Mouse (Mus musculus) hindbrain, embryonic 15.5 days (tissue): ENCODE measurements at regions not wholly inside any gene's neighbourhood (a gene's known extent, or its start where the extent isn't known, plus 50 kb on each side); places are given as distances from the start of the nearest gene placed in this dataset.
A peak's percentile ranks its signal among the peaks of the same experiment; 100 is the strongest.

Experiments
- ATAC-seq: fragments of 200-750 bp; cut with Nextera tagmentation; 2 replicates; pipeline ENCODE4 v1.8.0; 2017; ENCODE audit warnings: low read depth, moderate number of reproducible peaks, moderate TSS enrichment; ENCODE audit not compliant: low FRiP score
- H3K27ac ChIP-seq: fragments of 300-500 bp; sonication (generic); replicated peaks from 2 replicates; pipeline ENCODE4 v1.5.1; 2015; ENCODE audit warnings: mild to moderate bottlenecking, inconsistent platforms
- H3K27me3 ChIP-seq: fragments of 300-500 bp; sonication (generic); 2 replicates; pipeline ENCODE4 v1.6.1; 2015; ENCODE audit warnings: control low read depth, inconsistent platforms
- H3K36me3 ChIP-seq: fragments of 300-500 bp; sonication (generic); 2 replicates; pipeline ENCODE4 v1.6.1; 2015; ENCODE audit warnings: control low read depth, inconsistent platforms
- H3K4me1 ChIP-seq: fragments of 300-500 bp; sonication (generic); replicated peaks from 2 replicates; pipeline ENCODE4 v1.6.1; 2015; ENCODE audit warnings: control low read depth, inconsistent platforms
- H3K4me2 ChIP-seq: fragments of 300-500 bp; sonication (generic); 2 replicates; pipeline ENCODE4 v1.6.1; 2015; ENCODE audit warnings: moderate library complexity, mild to moderate bottlenecking, inconsistent platforms
- H3K4me3 ChIP-seq: fragments of 300-500 bp; sonication (generic); 2 replicates; pipeline ENCODE4 v1.5.1; 2015; ENCODE audit warnings: mild to moderate bottlenecking, inconsistent platforms
- H3K9ac ChIP-seq: fragments of 300-500 bp; sonication (generic); 2 replicates; pipeline ENCODE4 v1.6.1; 2015; ENCODE audit warnings: inconsistent platforms
- H3K9me3 ChIP-seq: fragments of 300-500 bp; sonication (generic); 2 replicates; pipeline ENCODE4 v1.6.1; 2016; ENCODE audit warnings: control low read depth, inconsistent platforms
- WGBS: fragments of 180-500 bp; shearing (Covaris S2); methylation state at CpG from one replicate; pipeline ENCODE4 v1.1.7; 2015; 5-methylcytosine and 5-hydroxymethylcytosine counted together

- Histone ChIP-seq H3K27me3 (no peaks in the 10 kb centered on the region), H3K9me3 (no peaks in the 10 kb centered on the region), H3K27ac (no peak overlapping the region), H3K4me1 (0 out of 2 replicates have a peak, but pooled peaks cover 3% of the 10 kb centered on the region), H3K4me3 (no peak overlapping the region), H3K9ac (no peak overlapping the region), H3K36me3 (no peaks in the 10 kb centered on the region), H3K4me2 (no peak overlapping the region)
- 96% methylated on average over 2 of the region's 2 CpGs for WGBS
- no peak for ATAC-seq
Observed at GRCm38 (mm10) chr7:39830831-39831230, 313.3 kb downstream of the Zfp619 start.

DNA sequence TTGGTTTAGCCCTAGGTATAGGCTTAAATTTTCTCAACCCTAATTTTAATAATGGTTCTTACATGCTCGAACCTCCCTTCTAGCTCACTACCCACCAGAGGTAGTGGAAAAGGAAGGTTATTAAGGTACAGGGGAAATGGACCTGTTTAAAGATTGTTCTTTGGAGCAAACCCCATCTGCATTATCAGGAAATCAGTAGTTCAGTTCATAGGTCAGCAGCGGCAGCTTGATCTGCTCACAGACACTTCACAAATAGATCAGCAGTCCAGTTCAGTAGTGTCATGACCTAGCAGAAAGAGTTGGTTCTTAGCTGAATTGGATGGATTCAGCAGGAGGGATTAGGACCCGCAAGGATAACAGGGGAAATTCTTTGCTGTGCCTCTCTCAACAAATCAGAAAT is 324.4 kb downstream of the Zfp619 start:
- H3K9ac ChIP-seq = no peak overlapping the region
- H3K4me3 ChIP-seq = no peak overlapping the region
- ATAC-seq = no peak
- H3K4me1 ChIP-seq = no peaks in the 10 kb centered on the region
- H3K9me3 ChIP-seq = no peaks in the 10 kb centered on the region
- WGBS = 91% methylated on average over 3 of the region's 3 CpGs
- no peaks in the 10 kb centered on the region for H3K36me3 ChIP-seq
- no peak overlapping the region for H3K4me2 ChIP-seq
- no peaks in the 10 kb centered on the region for H3K27me3 ChIP-seq
- no peak overlapping the region for H3K27ac ChIP-seq

GRCm38 (mm10) chr7:39847914-39848782 is 330.6 kb downstream of the Zfp619 start:
- no peaks in the 10 kb centered on the region for H3K9me3 ChIP-seq
- no peak overlapping the region for H3K27ac ChIP-seq
- H3K4me3 ChIP-seq = no peak overlapping the region
- no peaks in the 10 kb centered on the region for H3K27me3 ChIP-seq
- no peak overlapping the region for H3K4me2 ChIP-seq
- no peak overlapping the region for H3K9ac ChIP-seq
- no peaks in the 10 kb centered on the region for H3K4me1 ChIP-seq
- no peaks in the 10 kb centered on the region for H3K36me3 ChIP-seq
- whole genome bisulfite sequencing = 50% methylated on average over 7 of the region's 7 CpGs
- peak; percentile 90 for ATAC-seq

GRCm38 (mm10) chr7:39857301-39857700 is 339.7 kb downstream of the Zfp619 start:
- no peaks in the 10 kb centered on the region for H3K9me3 ChIP-seq
- 100% methylated on average over 2 of the region's 2 CpGs for WGBS
- H3K9ac ChIP-seq = no peak overlapping the region
- no peak overlapping the region for H3K4me3 ChIP-seq
- no peak for ATAC-seq
- H3K36me3 ChIP-seq = no peaks in the 10 kb centered on the region
- H3K4me2 ChIP-seq = no peak overlapping the region
- H3K27ac ChIP-seq = no peak overlapping the region
- no peaks in the 10 kb centered on the region for H3K27me3 ChIP-seq
- 0 out of 2 replicates have a peak, but pooled peaks cover 2% of the 10 kb centered on the region for H3K4me1 ChIP-seq

DNA sequence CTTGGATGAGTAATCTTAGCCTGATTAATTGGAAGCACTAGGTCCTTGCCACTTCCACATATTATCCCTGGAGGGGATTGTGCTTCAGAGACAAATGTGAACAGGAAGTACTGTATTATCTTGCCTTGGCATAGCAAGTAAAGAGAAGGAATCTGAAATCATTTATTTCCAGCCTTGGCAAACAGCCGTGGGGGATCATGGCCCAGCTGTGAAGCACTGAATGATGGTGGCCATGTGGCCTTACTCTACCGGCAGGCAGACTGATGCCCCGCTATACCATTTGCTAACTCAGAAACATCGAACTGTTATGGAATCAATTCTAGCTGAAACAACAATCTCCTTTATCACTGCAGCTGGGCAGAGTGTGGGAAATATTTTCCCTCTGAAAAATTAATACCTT is 345.3 kb downstream of the Zfp619 start:
- no peaks in the 10 kb centered on the region for H3K36me3 ChIP-seq
- H3K4me2 ChIP-seq = no peak overlapping the region
- H3K27ac ChIP-seq = no peak overlapping the region
- WGBS = 60% methylated on average over 4 of the region's 4 CpGs
- H3K4me1 ChIP-seq = peaks cover 7% of the 10 kb centered on the region
- H3K27me3 ChIP-seq = no peaks in the 10 kb centered on the region
- no peak overlapping the region for H3K4me3 ChIP-seq
- no peak overlapping the region for H3K9ac ChIP-seq
- H3K9me3 ChIP-seq = no peaks in the 10 kb centered on the region
- no peak for ATAC-seq

GRCm38 (mm10) chr7:39864130-39864529 is 346.6 kb downstream of the Zfp619 start:
- WGBS = 82% methylated on average over 3 of the region's 3 CpGs
- H3K27me3 ChIP-seq = no peaks in the 10 kb centered on the region
- no peaks in the 10 kb centered on the region for H3K36me3 ChIP-seq
- no peaks in the 10 kb centered on the region for H3K9me3 ChIP-seq
- no peak overlapping the region for H3K4me2 ChIP-seq
- ATAC-seq = no peak
- H3K27ac ChIP-seq = no peak overlapping the region
- H3K4me1 ChIP-seq = peaks cover 7% of the 10 kb centered on the region
- H3K9ac ChIP-seq = no peak overlapping the region
- H3K4me3 ChIP-seq = no peak overlapping the region

GRCm38 (mm10) chr7:39864781-39865180 is 347.2 kb downstream of the Zfp619 start:
- Histone ChIP-seq H3K4me2 (no peak overlapping the region), H3K9me3 (no peaks in the 10 kb centered on the region), H3K4me1 (peaks cover 7% of the 10 kb centered on the region), H3K27me3 (no peaks in the 10 kb centered on the region), H3K4me3 (no peak overlapping the region), H3K9ac (no peak overlapping the region), H3K36me3 (no peaks in the 10 kb centered on the region), H3K27ac (no peak overlapping the region)
- 93% methylated on average over 3 of the region's 3 CpGs for WGBS
- ATAC-seq = no peak

DNA sequence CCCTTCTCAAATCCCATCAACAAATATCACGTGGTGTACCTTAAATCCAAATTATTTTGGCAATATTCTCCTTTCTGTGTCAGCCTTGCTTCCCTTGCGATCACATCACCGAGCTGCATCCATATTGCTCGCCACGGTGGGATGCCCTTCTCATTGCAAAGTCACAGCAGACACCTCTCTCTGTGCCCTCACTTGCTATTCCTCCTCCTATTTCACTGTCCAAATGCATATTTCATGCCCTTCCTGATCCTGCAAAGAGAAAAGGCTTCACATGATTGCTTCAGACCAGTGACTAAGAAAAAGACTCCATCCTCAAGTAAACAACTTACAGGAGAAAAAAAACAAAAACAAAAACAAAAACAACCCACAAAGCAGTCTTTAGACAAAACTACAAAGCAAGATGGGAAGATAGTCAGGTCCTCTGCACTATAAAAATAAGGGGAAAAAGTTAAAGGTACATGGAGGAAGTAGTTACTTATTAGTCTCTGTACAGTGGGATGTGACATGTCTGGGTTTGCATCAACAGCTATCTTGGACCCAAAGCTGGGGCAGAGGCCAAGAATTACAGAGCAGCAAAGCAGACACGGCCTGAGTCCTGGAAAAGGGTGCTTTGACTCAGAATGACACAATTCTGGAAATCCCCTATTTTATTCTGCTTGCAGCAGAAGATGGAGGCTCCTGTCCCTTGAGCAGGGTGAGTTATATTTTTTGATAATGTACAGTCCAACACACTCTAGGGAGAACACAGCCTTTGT is 349.3 kb downstream of the Zfp619 start:
- Histone ChIP-seq H3K4me3 (no peak overlapping the region), H3K36me3 (no peaks in the 10 kb centered on the region), H3K4me2 (no peak overlapping the region), H3K4me1 (peaks cover 7% of the 10 kb centered on the region), H3K9ac (no peak overlapping the region), H3K9me3 (no peaks in the 10 kb centered on the region), H3K27me3 (no peaks in the 10 kb centered on the region), H3K27ac (no peak overlapping the region; the same call in 1 of the 2 replicates)
- no peak for ATAC-seq
- WGBS = 62% methylated on average over 6 of the region's 6 CpGs

GRCm38 (mm10) chr7:39867451-39867850 is 349.9 kb downstream of the Zfp619 start:
- Histone ChIP-seq H3K27me3 (no peaks in the 10 kb centered on the region), H3K4me1 (peaks cover 5% of the 10 kb centered on the region), H3K4me2 (no peak overlapping the region), H3K9ac (no peak overlapping the region), H3K36me3 (no peaks in the 10 kb centered on the region), H3K9me3 (no peaks in the 10 kb centered on the region), H3K4me3 (no peak overlapping the region), H3K27ac (no peak overlapping the region; the same call in 1 of the 2 replicates)
- no peak for ATAC-seq
- 6% methylated on average over 3 of the region's 3 CpGs for WGBS

DNA sequence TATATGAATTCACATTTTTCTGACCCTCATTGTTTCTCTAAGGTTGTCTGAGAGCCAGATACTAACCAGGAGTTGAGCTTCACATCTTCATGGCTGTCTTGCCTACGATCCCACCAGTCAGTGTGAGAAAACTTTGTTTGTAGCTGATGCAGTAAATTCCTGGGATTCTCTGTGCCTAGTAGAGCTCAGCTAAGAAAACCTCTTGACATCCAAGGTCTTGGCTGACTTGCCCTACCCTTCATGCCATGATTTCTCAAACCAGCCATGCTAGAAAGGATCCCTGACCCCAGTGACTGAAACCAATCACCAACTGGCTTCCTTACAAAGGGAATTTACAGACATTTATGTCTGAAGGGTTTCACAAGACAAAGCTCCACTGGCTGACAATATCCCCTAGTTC is 364.5 kb downstream of the Zfp619 start:
- Histone ChIP-seq H3K36me3 (no peaks in the 10 kb centered on the region), H3K9ac (no peak overlapping the region), H3K9me3 (no peaks in the 10 kb centered on the region), H3K4me2 (no peak overlapping the region), H3K27me3 (no peaks in the 10 kb centered on the region), H3K4me3 (no peak overlapping the region), H3K4me1 (no peaks in the 10 kb centered on the region), H3K27ac (no peak overlapping the region)
- no peak for ATAC-seq
- WGBS = 82% methylated on average over 1 of the region's 1 CpGs

GRCm38 (mm10) chr7:39894208-39894896 is 376.8 kb downstream of the Zfp619 start:
- ATAC-seq = peak; percentile 69; the same call in 1 of the 2 replicates
- no peaks in the 10 kb centered on the region for H3K36me3 ChIP-seq
- 0 out of 2 replicates have a peak overlapping the region, but pooled peaks have one; percentile 29 for H3K27ac ChIP-seq
- H3K27me3 ChIP-seq = no peaks in the 10 kb centered on the region
- H3K4me1 ChIP-seq = peaks cover 3% of the 10 kb centered on the region; the same call in 1 of the 2 replicates
- no peak overlapping the region for H3K4me2 ChIP-seq
- no peaks in the 10 kb centered on the region for H3K9me3 ChIP-seq
- WGBS = 37% methylated on average over 7 of the region's 7 CpGs
- H3K4me3 ChIP-seq = no peak overlapping the region
- no peak overlapping the region for H3K9ac ChIP-seq

DNA sequence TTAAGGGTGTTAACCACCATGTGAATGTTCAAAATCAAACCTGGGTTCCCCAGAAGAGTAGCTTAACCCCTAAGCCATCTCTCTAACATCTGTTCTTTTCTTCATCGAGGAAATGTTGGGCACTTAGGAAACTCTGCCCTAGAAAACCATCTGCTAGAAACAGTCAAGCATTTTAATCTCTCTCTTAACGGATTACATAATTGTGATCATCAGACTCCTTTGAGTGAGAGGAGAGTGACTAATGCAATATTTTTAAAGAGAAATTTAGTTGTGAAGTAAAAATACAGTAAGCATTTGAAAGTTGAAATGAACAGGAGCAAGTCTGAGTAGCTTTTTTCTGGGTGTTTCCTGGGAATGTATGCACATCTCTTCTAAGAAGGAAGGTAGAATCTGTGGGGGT is 379.4 kb downstream of the Zfp619 start:
- no peak overlapping the region for H3K27ac ChIP-seq
- H3K4me1 ChIP-seq = peaks cover 3% of the 10 kb centered on the region; the same call in 1 of the 2 replicates
- no peaks in the 10 kb centered on the region for H3K36me3 ChIP-seq
- no peak overlapping the region for H3K4me2 ChIP-seq
- no peak overlapping the region for H3K4me3 ChIP-seq
- no peak overlapping the region for H3K9ac ChIP-seq
- 85% methylated on average over 2 of the region's 2 CpGs for WGBS
- no peak for ATAC-seq
- H3K9me3 ChIP-seq = no peaks in the 10 kb centered on the region
- no peaks in the 10 kb centered on the region for H3K27me3 ChIP-seq
